Mouse (Mus musculus) lung, embryonic 16.5 days (tissue): ENCODE results near the gene 1700016H13Rik. TPM values are rescaled to one million over a fixed set of nuclear protein-coding genes. Genes with fewer than 3 reads are reported as not detected.

Experiments
- ATAC-seq: fragments of 200-750 bp; cut with Nextera tagmentation; 2 replicates; pipeline ENCODE4 v1.8.0; 2017; ENCODE audit warnings: low read depth, mild to moderate bottlenecking, moderate library complexity
- H3K27ac ChIP-seq: fragments of 300-500 bp; sonication (generic); 2 replicates; pipeline ENCODE4 v1.5.1; 2014; ENCODE audit warnings: mild to moderate bottlenecking, control low read depth, low read length
- H3K27me3 ChIP-seq: fragments of 300-500 bp; sonication (generic); 2 replicates; pipeline ENCODE4 v1.6.1; 2014; ENCODE audit warnings: low read depth, low read length, mixed read lengths; ENCODE audit not compliant: control insufficient read depth, insufficient read depth
- H3K36me3 ChIP-seq: fragments of 300-500 bp; sonication (generic); 2 replicates; pipeline ENCODE4 v1.6.1; 2014; ENCODE audit warnings: low read length; ENCODE audit not compliant: control insufficient read depth, insufficient read depth
- H3K4me1 ChIP-seq: fragments of 300-500 bp; sonication (generic); replicated peaks from 2 replicates; pipeline ENCODE4 v1.6.1; 2014; ENCODE audit warnings: low read length, mixed read lengths; ENCODE audit not compliant: control insufficient read depth, insufficient read depth
- H3K4me2 ChIP-seq: fragments of 300-500 bp; sonication (generic); 2 replicates; pipeline ENCODE4 v1.6.1; 2014; ENCODE audit warnings: low read depth, low read length, control low read depth
- H3K4me3 ChIP-seq: fragments of 300-500 bp; sonication (generic); 2 replicates; pipeline ENCODE4 v1.5.1; 2014; ENCODE audit warnings: mild to moderate bottlenecking, low read length, control low read depth
- H3K9ac ChIP-seq: fragments of 300-500 bp; sonication (generic); 2 replicates; pipeline ENCODE4 v1.6.1; 2014; ENCODE audit warnings: low read length, control low read depth
- H3K9me3 ChIP-seq: fragments of 300-500 bp; sonication (generic); 2 replicates; pipeline ENCODE4 v1.6.1; 2016; ENCODE audit warnings: low read length; ENCODE audit not compliant: control insufficient read depth
- WGBS: fragments of 180-500 bp; shearing (Covaris S2); extraction: QIAGEN DNeasy Blood & Tissue Kit; methylation state at CpG from one replicate; pipeline ENCODE4 v1.1.7; 2014; 5-methylcytosine and 5-hydroxymethylcytosine counted together
- polyA plus RNA-seq: library from polyadenylated mRNA; unstranded; fragments of >200 nt; fragmentation: Nextera tagmentation; extraction: Ambion mirVana; gene quantifications from 2 replicates; pipeline ENCODE4 v1.2.1, GENCODE M21; 2015

Gene 1700016H13Rik
- polyA plus RNA-seq, 1 experiment from 2014 or later: 0.35 TPM

DNA sequence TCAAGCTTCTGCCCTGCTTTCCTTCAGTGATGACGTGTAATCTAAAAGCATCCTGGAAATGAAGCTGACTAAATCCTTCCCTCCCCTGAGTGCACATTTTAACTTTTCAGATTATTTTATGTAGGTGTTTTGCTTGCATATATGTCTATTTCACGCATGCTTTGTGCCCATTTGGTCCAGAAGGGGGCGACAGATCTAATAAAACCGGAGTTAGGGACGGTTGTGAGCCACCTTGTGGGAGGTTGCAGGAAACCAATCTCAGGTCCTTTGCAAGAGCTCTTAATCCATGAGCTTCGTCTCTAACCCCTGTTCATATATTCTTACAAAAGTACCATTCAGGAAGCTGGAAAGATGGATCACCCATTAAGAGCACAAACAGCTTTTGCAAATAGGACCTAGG is 1.6 kb downstream of the 1700016H13Rik start:
- H3K4me2 ChIP-seq: no peak overlapping the region
- no peak for ATAC-seq
- no peak overlapping the region for H3K27ac ChIP-seq
- H3K4me1 ChIP-seq: peaks cover 3% of the 10 kb centered on the region; the same call in 1 of the 2 replicates
- WGBS: 30% methylated on average over 6 of the region's 6 CpGs
- H3K9me3 ChIP-seq: no peaks in the 10 kb centered on the region
- no peaks in the 10 kb centered on the region for H3K36me3 ChIP-seq
- H3K9ac ChIP-seq: no peak overlapping the region
- H3K4me3 ChIP-seq: no peak overlapping the region
- H3K27me3 ChIP-seq: no peaks in the 10 kb centered on the region

DNA sequence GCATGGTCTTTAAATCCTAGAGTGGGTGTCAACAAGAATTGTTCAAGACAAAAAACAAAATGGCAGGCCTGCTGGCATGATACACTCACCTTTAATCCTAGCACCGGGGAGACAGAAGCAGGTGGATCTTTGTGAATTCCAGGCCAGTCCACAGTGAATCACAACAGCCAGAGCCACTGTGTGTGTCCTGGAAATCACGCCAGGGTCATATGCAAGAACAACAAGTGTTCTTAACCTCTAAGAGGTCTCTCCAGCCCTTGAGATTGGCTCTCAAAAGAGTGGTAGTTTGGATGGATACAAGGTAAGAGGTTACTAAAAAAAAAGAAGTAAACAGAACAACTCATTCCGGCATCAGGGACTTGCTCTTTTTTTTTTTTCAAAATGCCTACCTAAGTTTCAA is 8.5 kb downstream of the 1700016H13Rik start:
- ATAC-seq: no peak
- Histone ChIP-seq H3K27ac (no peak overlapping the region), H3K4me2 (no peak overlapping the region), H3K4me1 (peaks cover 7% of the 10 kb centered on the region), H3K4me3 (no peak overlapping the region), H3K9me3 (no peaks in the 10 kb centered on the region), H3K36me3 (no peaks in the 10 kb centered on the region), H3K27me3 (no peaks in the 10 kb centered on the region), H3K9ac (no peak overlapping the region)
- WGBS: 73% methylated on average over 3 of the region's 3 CpGs

DNA sequence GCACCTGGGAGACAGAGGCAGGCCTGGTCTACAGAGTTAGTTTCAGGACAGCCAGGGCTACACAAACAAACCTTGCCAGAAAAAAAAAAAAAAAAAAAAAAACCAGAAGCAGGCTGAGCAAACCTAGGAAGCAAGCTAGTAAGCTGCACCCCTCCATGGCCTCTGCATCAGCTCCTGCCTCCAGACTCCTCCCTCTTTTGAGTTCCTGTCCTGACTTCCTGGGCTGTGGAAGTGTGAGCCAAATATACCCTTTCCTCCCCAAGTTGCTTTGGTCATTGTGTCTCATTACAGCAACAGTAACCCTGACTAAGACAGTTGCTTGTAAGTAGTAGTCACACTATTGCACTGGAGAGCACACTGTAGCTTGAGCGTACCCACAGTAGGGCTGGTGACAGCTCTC is 11.6 kb downstream of the 1700016H13Rik start:
- Histone ChIP-seq H3K27ac (no peak overlapping the region), H3K4me2 (no peak overlapping the region), H3K27me3 (no peaks in the 10 kb centered on the region), H3K4me1 (peaks cover 7% of the 10 kb centered on the region), H3K9ac (no peak overlapping the region), H3K36me3 (no peaks in the 10 kb centered on the region), H3K4me3 (no peak overlapping the region), H3K9me3 (no peaks in the 10 kb centered on the region)
- peak; percentile 59; the same call in 1 of the 2 replicates for ATAC-seq
- 86% methylated on average over 1 of the region's 1 CpGs for WGBS

DNA sequence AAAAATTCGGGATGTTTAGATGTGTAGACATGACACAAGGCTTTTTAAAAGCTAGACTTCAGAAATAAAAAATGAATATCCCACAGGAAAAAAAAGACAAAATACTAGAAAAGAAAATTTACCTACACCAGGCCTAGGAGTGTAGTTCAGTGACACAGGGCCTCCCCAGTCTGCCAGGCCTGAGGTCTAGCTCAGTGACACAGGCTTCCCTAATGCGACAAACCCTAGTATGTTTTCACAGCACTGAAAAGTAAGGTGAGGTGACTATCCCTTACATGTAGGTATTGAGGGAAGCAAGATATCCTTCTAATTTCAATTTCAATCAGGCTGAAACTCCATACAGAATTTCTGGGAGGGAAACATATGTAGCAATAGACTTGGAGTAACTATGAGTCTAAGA is 18.6 kb downstream of the 1700016H13Rik start:
- no peak overlapping the region for H3K4me3 ChIP-seq
- no peak for ATAC-seq
- H3K36me3 ChIP-seq: no peaks in the 10 kb centered on the region
- no peaks in the 10 kb centered on the region for H3K4me1 ChIP-seq
- H3K27ac ChIP-seq: no peak overlapping the region
- H3K27me3 ChIP-seq: no peaks in the 10 kb centered on the region
- no peak overlapping the region for H3K9ac ChIP-seq
- H3K9me3 ChIP-seq: no peaks in the 10 kb centered on the region
- 66% methylated on average over 2 of the region's 2 CpGs for WGBS
- H3K4me2 ChIP-seq: no peak overlapping the region

DNA sequence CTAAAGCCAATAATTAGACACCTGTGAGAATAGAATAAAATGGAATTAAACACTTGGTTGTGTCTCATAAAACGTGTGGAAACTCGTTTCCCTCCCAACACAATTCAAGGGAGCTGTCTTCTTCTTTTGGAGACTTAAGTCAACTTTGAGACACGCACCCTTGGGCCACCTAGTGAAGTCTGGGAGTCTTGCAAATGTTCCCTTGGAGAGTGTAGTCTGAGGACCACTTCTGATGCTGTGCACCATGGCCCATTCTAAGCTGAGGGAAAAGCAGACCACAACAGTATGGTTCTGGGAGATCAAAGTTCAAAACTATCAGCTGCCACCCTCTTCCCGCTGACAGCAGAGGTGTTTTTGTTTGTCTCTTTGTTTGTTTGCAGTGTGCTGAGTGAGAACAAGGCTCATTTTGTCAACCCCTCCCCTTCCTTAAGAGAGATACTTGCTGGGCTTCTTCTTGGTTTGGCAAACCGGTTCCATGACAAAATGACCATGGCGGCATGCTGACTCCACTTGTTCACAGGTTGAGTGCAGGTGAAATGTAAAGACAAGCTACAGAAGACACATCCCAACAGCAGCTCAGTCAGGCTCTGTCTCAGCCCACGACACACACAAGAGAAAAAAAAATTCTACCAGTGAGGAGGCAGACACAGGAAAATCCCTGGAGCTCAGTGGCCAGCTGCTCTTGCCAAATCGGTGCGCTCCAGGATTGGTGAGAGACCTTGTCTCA is 25.8 kb downstream of the 1700016H13Rik start:
- Histone ChIP-seq H3K9ac (no peak overlapping the region), H3K4me2 (peak overlapping the region; percentile 26; the same call in 1 of the 2 replicates), H3K36me3 (no peaks in the 10 kb centered on the region), H3K9me3 (no peaks in the 10 kb centered on the region), H3K27me3 (no peaks in the 10 kb centered on the region), H3K4me3 (no peak overlapping the region), H3K27ac (peak overlapping the region; percentile 87), H3K4me1 (peaks cover 19% of the 10 kb centered on the region)
- WGBS: 51% methylated on average over 9 of the region's 9 CpGs
- ATAC-seq: peak; percentile 56

DNA sequence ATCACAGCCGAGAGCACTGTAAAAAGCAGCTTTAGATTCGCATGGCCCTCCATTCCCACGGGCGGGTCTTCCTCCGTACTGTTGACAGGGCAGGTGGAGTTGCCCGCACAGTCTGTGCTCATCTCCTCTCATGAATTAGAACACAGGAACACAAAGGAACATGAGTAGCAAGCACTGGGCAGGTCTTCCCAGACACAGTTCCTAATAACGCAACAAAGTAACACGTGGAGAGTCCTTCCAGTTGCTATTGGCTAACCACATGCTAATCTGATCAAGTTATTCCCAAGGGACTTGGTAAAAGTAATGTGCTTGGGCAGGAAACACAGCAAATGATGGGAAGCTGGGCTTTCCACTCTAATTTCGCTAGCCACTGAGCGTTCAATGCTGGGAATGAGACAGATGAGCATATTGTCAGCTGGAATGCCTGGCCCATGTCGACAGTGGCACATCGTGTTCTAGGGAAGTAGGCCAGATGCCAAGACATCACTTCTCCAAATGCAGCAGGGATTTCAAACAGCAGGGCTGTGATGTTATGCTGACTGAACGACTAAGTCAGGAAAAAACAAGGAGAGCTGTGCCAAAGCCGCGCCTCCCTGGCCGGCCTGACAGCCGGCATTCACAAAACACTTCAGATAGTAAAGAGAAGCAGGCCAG is 26.6 kb downstream of the 1700016H13Rik start, which contains the start of gene Slc10a6:
Gene Slc10a6, minus strand, starts transcription at position 293 of the 654 bp plus-strand sequence.
- H3K9me3 ChIP-seq: no peaks in the 10 kb centered on the region
- peak within 1 kb of the TSS; percentile 26 for H3K4me2 ChIP-seq
- ATAC-seq: peak; percentile 96
- H3K27me3 ChIP-seq: no peaks in the 10 kb centered on the region
- WGBS: 46% methylated on average over 17 of the region's 17 CpGs
- H3K36me3 ChIP-seq: no peaks in the 10 kb centered on the region
- H3K9ac ChIP-seq: no peak within 1 kb of the TSS; the same call in 1 of the 2 replicates
- no peak within 1 kb of the TSS; the same call in 1 of the 2 replicates for H3K4me3 ChIP-seq
- peaks cover 19% of the 10 kb centered on the region for H3K4me1 ChIP-seq
- peak within 1 kb of the TSS; percentile 87 for H3K27ac ChIP-seq

DNA sequence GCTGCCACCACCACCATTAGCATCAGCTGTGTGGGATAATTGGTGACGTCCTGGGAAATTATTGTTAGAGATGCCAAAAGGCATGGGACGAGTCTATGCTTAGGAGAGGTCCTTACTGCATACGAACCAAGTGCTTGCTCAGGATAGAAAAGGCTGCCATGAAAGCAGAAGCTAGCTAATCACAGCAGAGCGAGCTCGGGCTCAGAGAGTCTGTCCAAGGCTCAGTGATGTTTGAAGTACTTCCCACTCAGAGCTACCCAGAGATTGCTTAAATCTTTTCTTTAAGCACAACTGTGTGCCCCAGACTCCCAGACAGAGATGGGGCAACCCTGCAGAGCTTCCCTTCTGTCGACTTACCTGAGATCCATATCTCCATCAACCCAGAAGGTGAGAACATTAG is 27.3 kb downstream of the 1700016H13Rik start:
- Histone ChIP-seq H3K27me3 (no peaks in the 10 kb centered on the region), H3K9me3 (no peaks in the 10 kb centered on the region), H3K4me2 (peak overlapping the region; percentile 16), H3K36me3 (no peaks in the 10 kb centered on the region), H3K9ac (no peak overlapping the region; the same call in 1 of the 2 replicates), H3K4me1 (peaks cover 24% of the 10 kb centered on the region), H3K4me3 (no peak overlapping the region; the same call in 1 of the 2 replicates), H3K27ac (peak overlapping the region; percentile 85)
- 73% methylated on average over 6 of the region's 6 CpGs for WGBS
- no peak for ATAC-seq

DNA sequence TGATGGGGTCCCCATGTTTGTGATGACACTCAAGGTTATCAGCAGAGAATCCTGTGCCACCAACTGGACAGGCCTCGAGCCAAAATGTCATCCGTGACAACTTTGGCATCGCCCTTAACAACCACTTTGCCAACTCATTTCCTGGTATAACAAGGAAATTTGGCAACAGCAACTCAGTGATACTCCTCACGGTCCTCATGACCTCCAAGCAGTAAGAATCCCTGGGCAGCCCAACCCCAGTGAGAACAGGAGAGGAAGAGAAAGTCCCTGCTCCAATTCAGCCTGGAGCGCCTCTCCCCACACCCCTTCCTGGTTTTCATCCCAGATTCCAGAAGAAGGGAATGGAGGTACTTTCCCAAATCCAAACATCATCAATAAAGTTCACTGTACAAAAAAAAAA is 31.0 kb downstream of the 1700016H13Rik start:
- no peaks in the 10 kb centered on the region for H3K9me3 ChIP-seq
- 78% methylated on average over 5 of the region's 5 CpGs for WGBS
- H3K9ac ChIP-seq: no peak overlapping the region
- H3K4me2 ChIP-seq: no peak overlapping the region
- no peak overlapping the region for H3K27ac ChIP-seq
- no peak for ATAC-seq
- peaks cover 41% of the 10 kb centered on the region for H3K4me1 ChIP-seq
- no peaks in the 10 kb centered on the region for H3K36me3 ChIP-seq
- H3K27me3 ChIP-seq: no peaks in the 10 kb centered on the region
- H3K4me3 ChIP-seq: no peak overlapping the region

DNA sequence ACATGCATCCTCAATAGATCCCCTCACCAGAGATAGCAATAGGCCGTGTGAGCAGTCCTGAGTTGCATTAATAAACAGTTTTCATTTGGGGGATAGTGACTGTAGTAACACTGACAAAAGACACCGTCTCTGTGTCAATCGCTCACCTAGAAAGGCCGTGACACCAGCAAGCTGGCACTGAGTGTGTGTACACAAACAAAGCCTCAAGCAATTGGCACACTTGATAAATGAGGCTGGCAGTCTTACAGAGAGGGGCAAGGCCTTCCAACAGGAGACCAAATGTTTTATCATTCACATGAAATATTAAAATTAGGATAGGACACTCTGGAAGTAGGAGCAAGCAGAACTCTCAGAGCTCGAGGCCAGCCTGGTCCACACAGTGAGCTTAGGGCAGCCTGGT is 33.5 kb downstream of the 1700016H13Rik start:
- Histone ChIP-seq H3K36me3 (no peaks in the 10 kb centered on the region), H3K9ac (no peak overlapping the region), H3K27ac (peak overlapping the region; percentile 70), H3K4me3 (no peak overlapping the region), H3K27me3 (no peaks in the 10 kb centered on the region), H3K9me3 (no peaks in the 10 kb centered on the region), H3K4me2 (no peak overlapping the region), H3K4me1 (peaks cover 35% of the 10 kb centered on the region)
- WGBS: 55% methylated on average over 5 of the region's 5 CpGs
- no peak for ATAC-seq
